Mouse (Mus musculus): ENCODE data around the gene Klhl35. TPM values are rescaled to one million over a fixed set of nuclear protein-coding genes. Genes with fewer than 3 reads are reported as not detected.
A peak's percentile ranks its signal among the peaks of the same experiment; 100 is the strongest.
"Not testable (repeated sequence)": the region's sequence is repeated elsewhere in the genome, so short reads cannot be mapped to it uniquely, and the experiment has no call there.

Gene Klhl35
- total RNA-seq, 2 experiments from 2014 or later = not detected

DNA sequence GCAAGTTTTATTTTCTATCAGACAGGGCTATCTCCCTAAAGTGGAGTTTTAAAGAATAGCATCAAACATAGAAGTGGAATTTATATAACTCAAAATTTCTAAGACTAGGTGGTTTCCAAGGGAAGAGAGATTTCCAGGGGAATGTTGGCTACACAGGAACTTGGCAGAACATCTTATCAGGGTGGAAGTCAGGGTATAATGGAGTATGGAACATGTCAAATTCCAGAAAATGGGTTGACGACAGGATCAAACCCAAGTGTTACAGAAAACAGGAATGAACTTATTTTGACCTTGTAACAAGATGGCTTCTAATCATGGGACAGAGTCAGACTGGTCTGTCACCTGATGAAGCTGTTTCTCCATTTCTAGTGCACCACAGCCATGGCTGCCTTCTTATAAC is 18.9 kb downstream of the Klhl35 start:
- DNase-seq = no peak
- intact Hi-C loops (cut with DNase I) = no loop called here

DNA sequence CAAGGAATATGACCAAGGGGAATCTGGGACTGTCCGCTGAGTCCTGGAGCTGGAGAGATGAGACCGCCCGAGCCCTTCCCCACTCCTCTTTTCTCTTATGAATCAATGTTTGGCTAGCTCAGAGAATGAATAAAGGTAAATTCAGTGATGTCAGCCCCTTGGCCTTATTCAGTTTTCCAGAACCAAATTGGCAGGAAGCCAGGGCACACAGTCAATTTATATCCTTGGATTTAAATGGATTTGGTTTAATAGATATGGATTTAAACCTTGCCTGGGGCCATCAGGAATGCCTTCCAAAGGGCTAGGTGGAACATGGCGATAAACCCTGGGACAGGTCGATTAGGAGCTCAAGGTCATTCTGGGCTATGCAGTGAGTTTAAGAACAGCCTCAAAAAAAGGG is 23.9 kb downstream of the Klhl35 start:
- intact Hi-C loops (cut with DNase I) = no loop called here
- DNase-seq = no peak

DNA sequence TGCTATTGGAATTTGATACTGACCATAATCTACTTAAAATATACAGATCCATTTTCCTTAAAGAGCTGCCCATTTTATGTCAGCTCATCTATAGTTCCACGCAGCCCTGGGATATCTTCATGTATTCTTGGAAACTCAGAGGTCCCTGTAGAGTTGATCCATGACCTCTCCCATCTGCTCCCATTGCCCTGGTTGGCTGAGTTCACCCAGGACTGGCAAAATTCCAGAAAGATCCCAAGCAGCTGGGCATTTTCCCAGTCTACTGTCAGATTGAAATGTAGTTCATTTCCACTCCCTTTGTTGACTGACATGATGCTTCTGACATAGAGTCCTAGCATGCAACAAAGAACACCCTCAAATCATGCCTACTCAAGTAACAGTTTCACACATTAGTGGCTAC is 33.3 kb downstream of the Klhl35 start:
- no peak for DNase-seq
- intact Hi-C loops (cut with DNase I) = no loop called here

DNA sequence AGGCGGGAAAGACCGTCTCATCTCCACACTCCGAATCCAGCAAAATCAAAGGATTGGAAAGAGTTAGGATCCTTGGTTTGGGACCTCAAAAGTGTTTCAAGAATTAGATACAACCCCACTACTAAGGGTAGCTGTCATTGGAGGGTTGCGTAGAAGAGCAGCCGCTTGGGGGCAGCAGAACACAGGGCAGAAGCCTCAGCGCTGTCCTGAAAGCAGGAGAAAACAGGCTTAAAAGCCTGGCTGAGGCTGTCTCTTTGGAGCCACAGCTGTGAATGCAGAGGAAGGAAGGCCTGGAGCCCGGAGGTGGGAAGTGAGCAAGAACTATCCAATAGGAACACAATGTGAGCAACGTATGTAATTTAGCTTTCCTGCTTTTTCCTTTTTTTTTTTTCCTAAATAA is 34.4 kb downstream of the Klhl35 start:
- DNase-seq = peak; percentile 67 to 72
- intact Hi-C loops (cut with DNase I) = loop anchor here (1.0 kb wide), 2 partner anchors 56 to 89 kb away; no protein-coding TSS in a partner anchor

- intact Hi-C loops (cut with DNase I) = loop anchor here (1.0 kb wide), 2 partner anchors 56 to 89 kb away; no protein-coding TSS in a partner anchor
- no peak for DNase-seq
Measured at GRCm38 (mm10) chr7:99500655-99501054, 34.9 kb downstream of the Klhl35 start.

DNA sequence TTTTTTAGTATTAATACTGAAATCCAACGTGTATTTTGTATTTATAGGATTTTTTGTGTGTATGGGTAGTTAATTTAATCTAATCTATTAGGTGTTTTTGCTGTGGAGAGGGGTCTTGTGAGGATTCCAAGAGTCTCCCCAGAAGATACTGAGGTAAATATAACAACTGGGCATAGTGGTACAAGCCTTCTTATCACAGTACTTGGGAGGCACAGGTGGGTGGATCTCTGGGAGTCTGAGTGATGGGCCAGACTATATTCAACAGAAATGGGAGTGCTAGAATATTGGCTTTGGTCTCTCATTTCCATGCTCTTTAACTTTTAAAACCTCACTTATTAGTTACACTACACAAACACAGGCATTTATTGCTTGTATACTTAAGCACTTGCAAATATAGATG is 35.3 kb downstream of the Klhl35 start:
- no peak for DNase-seq
- intact Hi-C loops (cut with DNase I) = no loop called here

DNA sequence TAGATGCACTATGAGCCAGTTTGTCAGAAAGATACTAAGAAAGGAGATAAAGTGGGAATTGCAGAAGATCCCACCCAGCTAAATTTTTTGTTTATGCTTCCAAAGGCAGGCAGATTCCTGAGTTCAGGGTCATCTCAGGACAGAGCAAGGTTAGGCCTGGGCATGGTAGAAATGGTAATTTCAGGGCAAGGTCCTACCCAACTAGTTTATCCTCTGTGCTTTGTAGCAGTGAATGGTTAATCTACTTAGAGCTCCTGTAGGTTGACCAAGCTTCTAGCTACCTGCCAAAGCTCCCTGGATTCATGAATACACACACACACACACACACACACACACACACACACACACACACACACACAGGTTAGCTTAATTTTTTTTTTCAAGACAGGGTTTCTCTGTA is 38.8 kb downstream of the Klhl35 start:
- no peak for DNase-seq
- intact Hi-C loops (cut with DNase I) = no loop called here

DNA sequence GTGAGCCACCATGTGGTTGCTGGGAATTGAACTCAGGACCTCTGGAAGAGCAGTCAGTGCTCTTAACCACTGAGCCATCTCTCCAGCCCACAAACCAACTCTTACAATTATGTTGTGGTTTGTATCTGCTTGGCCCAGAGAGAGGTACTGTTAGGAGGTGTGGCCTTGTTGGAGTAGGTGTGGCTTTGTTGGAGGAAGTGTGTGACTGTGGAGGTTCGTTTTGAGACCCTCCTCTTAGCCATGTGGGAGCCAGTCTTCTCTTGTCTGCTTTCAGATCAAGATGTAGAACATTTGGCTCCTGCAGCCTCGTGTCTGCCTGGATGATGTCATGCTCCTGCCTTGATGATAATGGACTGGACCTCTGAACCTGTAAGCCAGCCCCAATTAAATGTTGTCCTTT is 42.4 kb downstream of the Klhl35 start:
- intact Hi-C loops (cut with DNase I); DNase-seq: not testable (repeated sequence)

- peak in 1 of 2 experiments; percentile 27 for DNase-seq
- intact Hi-C loops (cut with DNase I) = no loop called here
Measured at GRCm38 (mm10) chr7:99510087-99510501, 44.3 kb downstream of the Klhl35 start.

GRCm38 (mm10) chr7:99516092-99516813 is 50.4 kb downstream of the Klhl35 start:
- intact Hi-C loops (cut with DNase I) = no loop called here
- DNase-seq = no peak

- intact Hi-C loops (cut with DNase I) = no loop called here
- no peak for DNase-seq
Measured at GRCm38 (mm10) chr7:99516814-99517157, 51.0 kb downstream of the Klhl35 start.

DNA sequence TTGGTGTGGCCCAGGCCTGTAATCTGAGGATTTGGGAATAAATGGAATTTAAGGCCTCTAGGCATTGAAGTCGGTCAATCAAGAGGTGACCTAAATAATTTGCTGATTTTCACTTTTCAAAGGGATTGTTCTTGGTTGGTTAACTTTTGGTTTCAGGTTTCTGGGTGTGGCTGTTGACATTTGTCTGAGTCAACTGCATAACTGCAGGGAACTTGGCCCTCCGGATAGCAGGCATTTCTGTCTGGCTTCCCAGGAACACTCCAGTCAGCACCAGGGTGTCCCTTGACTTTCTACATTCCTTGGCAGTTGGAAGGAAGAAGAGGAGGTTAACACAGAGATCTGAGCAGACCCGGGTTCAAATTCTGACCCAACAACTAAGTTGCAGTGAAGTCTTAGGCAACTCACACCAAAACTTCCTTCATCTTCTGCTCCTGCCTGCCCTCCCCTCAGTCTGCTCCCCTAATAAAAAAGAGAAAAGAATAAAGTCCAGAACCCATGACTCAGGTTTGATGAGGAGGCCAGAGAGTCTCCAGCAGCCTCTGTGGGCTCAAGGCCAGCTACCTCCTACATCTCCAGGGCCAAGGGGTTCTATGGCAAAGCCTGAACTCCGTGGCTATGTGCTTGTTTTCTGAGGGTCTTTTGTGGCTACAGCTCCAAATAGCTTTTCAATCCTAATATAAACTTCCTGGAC is 53.3 kb downstream of the Klhl35 start:
- DNase-seq = no peak
- intact Hi-C loops (cut with DNase I) = no loop called here

- intact Hi-C loops (cut with DNase I) = no loop called here
Measured at GRCm38 (mm10) chr7:99523121-99523520, 57.3 kb downstream of the Klhl35 start.

More at GRCm38 (mm10) chr7:99523121-99523520, 57.3 kb downstream of the Klhl35 start:
- no peak for DNase-seq

Other genes starting within 250 kb of the Klhl35 start
- gene Mogat2, start 227.4 kb upstream of the Klhl35 start, total RNA-seq (2021) = not detected
- gene Map6, start 198.6 kb upstream of the Klhl35 start, total RNA-seq (2021) = 1 to 10 TPM; 3.1 to 3.4 TPM
- gene Serpinh1, start 112.8 kb upstream of the Klhl35 start, total RNA-seq (2021) = 100 to 1,000 TPM in 1 of 2 experiments, 10 to 100 TPM in 1; 69.4 to 103 TPM
- 1 to 10 TPM; 2.6 to 4.6 TPM for gene Gdpd5, start 84.6 kb upstream of the Klhl35 start, total RNA-seq (2021)
- 100 to 1,000 TPM; 210 to 242 TPM for gene Rps3, start 17.7 kb downstream of the Klhl35 start, total RNA-seq (2021)
- 1 to 10 TPM; 7.8 to 8.6 TPM for gene Arrb1, start 69.5 kb downstream of the Klhl35 start, total RNA-seq (2021)
- 10 to 100 TPM; 56.4 to 57.7 TPM for gene Tpbgl, start 161.1 kb downstream of the Klhl35 start, total RNA-seq (2021)
- 1 to 10 TPM; 4.2 to 6.7 TPM for gene Slco2b1, start 245.3 kb downstream of the Klhl35 start, total RNA-seq (2021)

Data from gastrocnemius, postnatal 36 days (tissue).